Mouse (Mus musculus): Measurements from ENCODE around the gene Ptpn13. TPM values are rescaled to one million over a fixed set of nuclear protein-coding genes. Genes with fewer than 3 reads are reported as not detected.
A peak's percentile ranks its signal among the peaks of the same experiment; 100 is the strongest.

The Ptpn13 gene
- total RNA-seq, 2 experiments from 2014 or later: 9.3 to 10.5 TPM

DNA sequence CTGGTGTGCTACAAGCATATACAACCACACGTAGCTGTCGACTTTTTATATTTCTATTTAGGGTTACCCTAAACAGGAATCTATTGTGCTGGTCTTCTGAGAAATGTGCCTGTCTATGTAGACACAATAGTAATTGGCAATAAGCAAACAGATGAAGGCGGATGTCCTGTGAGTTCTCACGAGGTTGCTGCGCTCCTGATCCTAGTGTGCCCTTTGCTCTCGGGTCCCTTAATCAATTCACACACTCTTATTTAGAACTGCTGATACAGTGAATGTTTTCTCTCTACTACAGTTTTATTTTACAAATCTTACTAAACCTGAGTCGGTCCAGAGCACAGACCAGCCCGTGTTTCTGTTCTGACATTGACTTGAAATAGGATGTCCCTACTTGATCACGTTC lies 135.6 kb downstream of the Ptpn13 start:
- intact Hi-C loops (cut with DNase I): no loop called here
- DNase-seq (ENCODE audit: low spot score in 2 of 2): no peak

DNA sequence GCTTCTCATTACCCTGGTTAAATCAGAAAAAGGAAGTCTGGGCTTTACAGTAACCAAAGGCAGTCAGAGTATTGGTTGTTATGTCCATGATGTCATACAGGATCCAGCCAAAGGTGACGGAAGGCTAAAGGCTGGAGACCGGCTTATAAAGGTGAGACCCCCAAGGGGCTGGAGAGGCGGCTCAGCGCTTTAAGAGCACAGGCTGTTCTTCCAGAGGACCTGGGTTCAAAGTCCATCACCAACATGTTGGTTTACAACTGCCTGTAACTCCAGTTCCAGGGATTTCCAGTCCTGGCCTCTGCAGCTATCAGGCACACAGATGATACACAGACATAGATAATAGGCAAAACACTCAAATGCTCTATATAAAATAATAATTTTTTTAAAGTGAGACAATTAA lies 143.0 kb downstream of the Ptpn13 start:
- no peak for DNase-seq (ENCODE audit: low spot score in 2 of 2)
- intact Hi-C loops (cut with DNase I): no loop called here

- no peak for DNase-seq (ENCODE audit: low spot score in 2 of 2)
- intact Hi-C loops (cut with DNase I): no loop called here
Measured at GRCm38 (mm10) chr5:103569446-103569845, 144.5 kb downstream of the Ptpn13 start.

- intact Hi-C loops (cut with DNase I): no loop called here
- no peak for DNase-seq (ENCODE audit: low spot score in 2 of 2)
Measured at GRCm38 (mm10) chr5:103579680-103580420, 154.9 kb downstream of the Ptpn13 start.

DNA sequence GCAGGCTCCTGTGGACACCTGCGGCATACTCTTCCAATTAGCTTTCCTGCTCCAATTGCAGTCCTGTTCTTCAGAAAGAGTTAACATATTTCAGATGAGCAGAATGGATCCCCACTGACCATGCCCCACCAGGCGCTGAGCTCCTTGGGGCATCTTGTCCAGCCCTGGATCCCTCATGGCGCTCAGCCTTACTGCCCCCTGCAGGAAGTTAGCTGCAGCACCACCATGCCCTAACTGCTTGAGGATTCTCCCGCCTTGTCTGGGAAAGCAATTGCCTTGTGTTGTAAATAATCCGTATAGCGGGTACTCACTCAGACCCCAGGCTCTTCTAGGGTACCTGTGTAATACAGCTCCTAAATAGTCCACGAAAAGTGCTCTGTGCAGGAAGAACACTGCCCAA lies 162.2 kb downstream of the Ptpn13 start:
- intact Hi-C loops (cut with DNase I): no loop called here
- DNase-seq (ENCODE audit: low spot score in 2 of 2): no peak

- intact Hi-C loops (cut with DNase I): no loop called here
- DNase-seq (ENCODE audit: low spot score in 2 of 2): no peak
Measured at GRCm38 (mm10) chr5:103591846-103592245, 166.9 kb downstream of the Ptpn13 start.

DNA sequence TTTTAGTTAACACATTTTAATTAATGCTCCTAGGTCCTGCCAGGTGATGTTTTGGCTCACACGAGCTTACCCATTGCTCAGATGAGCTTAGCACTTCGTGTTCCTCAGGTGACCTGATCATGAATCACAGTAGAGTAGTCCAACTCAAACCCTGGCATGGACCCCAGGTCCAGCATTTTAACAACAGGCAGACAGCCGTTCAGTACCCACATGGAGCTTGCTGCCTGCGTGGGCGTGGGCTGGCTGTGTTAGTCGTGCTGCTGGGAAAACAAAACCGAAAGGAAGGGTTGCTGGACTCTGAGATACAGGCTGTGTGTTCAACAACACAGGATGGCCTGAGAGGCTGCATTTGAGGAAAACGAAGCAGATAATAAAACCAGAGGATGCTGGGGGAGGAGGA lies 167.7 kb downstream of the Ptpn13 start:
- intact Hi-C loops (cut with DNase I): no loop called here
- DNase-seq (ENCODE audit: low spot score in 2 of 2): peak; percentile 20 to 45

- intact Hi-C loops (cut with DNase I): no loop called here
- DNase-seq (ENCODE audit: low spot score in 2 of 2): no peak
Measured at GRCm38 (mm10) chr5:103593575-103593974, 168.6 kb downstream of the Ptpn13 start.

GRCm38 (mm10) chr5:103595394-103596226 lies 170.6 kb downstream of the Ptpn13 start:
- intact Hi-C loops (cut with DNase I): no loop called here
- DNase-seq (ENCODE audit: low spot score in 2 of 2): no peak

DNA sequence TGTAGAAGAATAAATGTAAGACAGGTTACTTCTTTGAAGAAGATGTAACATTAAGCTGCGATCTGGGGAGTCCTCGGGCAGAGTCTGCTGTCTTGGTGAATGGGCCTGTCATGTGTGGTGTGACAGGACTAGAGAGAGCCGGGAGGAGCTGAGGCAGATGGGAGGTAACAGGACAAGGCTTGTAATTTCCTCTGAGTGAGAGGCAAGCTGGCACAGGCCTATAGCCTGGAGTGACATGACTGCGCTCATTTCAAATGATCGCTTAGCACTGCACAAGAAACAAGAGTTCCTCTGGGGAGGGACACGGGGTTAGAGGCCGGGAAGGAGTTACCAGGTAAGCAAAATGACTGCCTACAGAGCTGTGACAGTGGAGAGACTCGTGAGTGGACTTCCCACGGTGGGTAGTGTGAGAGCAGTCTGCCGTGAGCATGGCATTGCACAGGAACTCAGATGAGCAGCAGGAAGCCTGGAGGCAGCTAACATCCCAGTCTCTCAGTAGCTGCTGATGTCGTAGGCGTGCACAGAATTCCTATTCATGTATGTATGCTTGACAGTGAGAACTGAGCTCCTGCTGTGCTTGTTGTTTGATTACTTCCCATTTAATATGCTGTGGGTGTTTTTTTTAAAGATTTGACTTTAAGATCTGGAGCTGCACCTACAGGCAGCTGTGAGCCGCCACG lies 171.6 kb downstream of the Ptpn13 start:
- no peak for DNase-seq (ENCODE audit: low spot score in 2 of 2)

GRCm38 (mm10) chr5:103597604-103598003 lies 172.6 kb downstream of the Ptpn13 start:
- DNase-seq (ENCODE audit: low spot score in 2 of 2): no peak

More for the DNA sequence above, 171.6 kb downstream of the Ptpn13 start:
- intact Hi-C loops (cut with DNase I): no loop called here

GRCm38 (mm10) chr5:103598264-103598663 lies 173.3 kb downstream of the Ptpn13 start:
- intact Hi-C loops (cut with DNase I): no loop called here
- DNase-seq (ENCODE audit: low spot score in 2 of 2): no peak

More at GRCm38 (mm10) chr5:103597604-103598003, 172.6 kb downstream of the Ptpn13 start:
- intact Hi-C loops (cut with DNase I): no loop called here

- DNase-seq (ENCODE audit: low spot score in 2 of 2): no peak
- intact Hi-C loops (cut with DNase I): no loop called here
Measured at GRCm38 (mm10) chr5:103598881-103599280, 173.9 kb downstream of the Ptpn13 start.

DNA sequence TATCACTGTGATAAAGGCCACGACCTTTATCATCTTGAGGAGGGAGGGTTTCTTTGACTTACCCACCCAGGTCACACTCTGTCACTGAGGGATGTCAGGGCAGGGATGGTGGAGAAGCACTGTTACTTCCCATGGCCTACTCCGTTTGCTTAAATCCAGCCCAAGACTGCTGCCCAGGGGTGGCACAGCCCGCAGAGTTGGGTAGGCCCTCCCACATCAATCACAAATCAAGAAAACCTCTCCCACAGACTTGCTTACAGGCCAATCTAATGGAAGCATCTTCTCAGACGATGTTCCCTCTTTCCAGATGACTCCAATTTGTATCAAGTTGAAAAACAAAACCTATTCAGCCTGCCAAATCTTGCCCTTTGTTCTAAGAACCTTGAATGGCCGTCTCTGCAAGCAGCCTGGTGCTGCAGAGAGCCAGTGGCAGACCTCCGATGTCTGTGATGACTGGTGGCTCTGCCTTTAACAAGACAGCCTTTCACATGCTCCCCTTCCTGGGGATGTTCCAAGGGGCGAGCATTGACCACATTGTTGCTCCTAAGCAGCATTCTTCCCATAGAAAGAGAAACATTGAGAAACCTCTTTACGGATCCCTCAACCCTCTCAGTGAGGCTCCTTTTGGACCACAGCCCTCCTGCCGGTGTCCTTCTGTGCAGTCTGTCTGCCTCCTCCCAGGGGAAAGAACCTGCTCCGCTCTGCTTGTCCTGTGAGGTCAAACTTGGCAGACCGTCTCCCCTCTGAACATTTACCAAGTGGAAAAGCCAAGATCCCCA lies 178.3 kb downstream of the Ptpn13 start:
- intact Hi-C loops (cut with DNase I): no loop called here
- DNase-seq (ENCODE audit: low spot score in 2 of 2): no peak

GRCm38 (mm10) chr5:103605707-103606106 lies 180.7 kb downstream of the Ptpn13 start:
- no peak for DNase-seq (ENCODE audit: low spot score in 2 of 2)
- intact Hi-C loops (cut with DNase I): no loop called here

- DNase-seq (ENCODE audit: low spot score in 2 of 2): no peak
- intact Hi-C loops (cut with DNase I): no loop called here
Measured at GRCm38 (mm10) chr5:103610148-103610547, 185.2 kb downstream of the Ptpn13 start.

GRCm38 (mm10) chr5:103610856-103611472 lies 186.0 kb downstream of the Ptpn13 start:
- DNase-seq (ENCODE audit: low spot score in 2 of 2): no peak
- intact Hi-C loops (cut with DNase I): no loop called here

GRCm38 (mm10) chr5:103612316-103612715 lies 187.3 kb downstream of the Ptpn13 start:
- intact Hi-C loops (cut with DNase I): no loop called here
- DNase-seq (ENCODE audit: low spot score in 2 of 2): no peak

- intact Hi-C loops (cut with DNase I): no loop called here
- no peak for DNase-seq (ENCODE audit: low spot score in 2 of 2)
Measured at GRCm38 (mm10) chr5:103614356-103614755, 189.4 kb downstream of the Ptpn13 start.

All from left cerebral cortex, postnatal 25 days (tissue).